Mouse (Mus musculus) C2C12 (cell line): ENCODE measurements around the gene Aamdc. TPM values are rescaled to one million over a fixed set of nuclear protein-coding genes. Genes with fewer than 3 reads are reported as not detected.

Source experiments
- H3K27me3 ChIP-seq: one replicate; pipeline ENCODE4 v1.6.1; 2011; ENCODE audit not compliant: control insufficient read depth, insufficient read depth, insufficient read length
- H3K36me3 ChIP-seq: one replicate; pipeline ENCODE4 v1.6.1; 2011; ENCODE audit not compliant: control insufficient read depth, insufficient read depth
- H3K4me3 ChIP-seq: one replicate; pipeline ENCODE4 v1.5.1; 2011; ENCODE audit warnings: mild to moderate bottlenecking, control low read depth; ENCODE audit not compliant: poor library complexity, insufficient read depth, severe bottlenecking
- H3K79me2 ChIP-seq: one replicate; pipeline ENCODE4 v1.6.1; 2011; ENCODE audit not compliant: control insufficient read depth, insufficient read depth
- H3K79me3 ChIP-seq: one replicate; pipeline ENCODE4 v1.6.1; 2011; ENCODE audit warnings: low read depth, control low read depth
- H3ac ChIP-seq: one replicate; pipeline ENCODE3; 2011; ENCODE audit warnings: low read depth; ENCODE audit not compliant: control insufficient read depth, insufficient read length
- CEBPB ChIP-seq: IDR thresholded peaks from one replicate; pipeline ENCODE4 v1.6.1; 2011; ENCODE audit warnings: low read depth, mild to moderate bottlenecking, control low read depth, moderate library complexity
- CTCF ChIP-seq: IDR thresholded peaks from one replicate; pipeline ENCODE4 v1.5.1; 2011; ENCODE audit not compliant: control insufficient read depth, insufficient read depth, insufficient read length
- FOSL1 ChIP-seq: IDR thresholded peaks from one replicate; pipeline ENCODE4 v1.8.0; 2011; ENCODE audit warnings: mild to moderate bottlenecking, low read length; ENCODE audit not compliant: poor library complexity, insufficient read depth, severe bottlenecking
- MAX ChIP-seq: IDR thresholded peaks from one replicate; pipeline ENCODE4 v1.6.1; 2011; ENCODE audit warnings: mild to moderate bottlenecking, control low read depth
- MYOD1 ChIP-seq: IDR thresholded peaks from one replicate; pipeline ENCODE4 v1.6.1; 2011; ENCODE audit warnings: low read depth; ENCODE audit not compliant: control insufficient read depth, insufficient read length
- MYOG ChIP-seq: IDR thresholded peaks from one replicate; pipeline ENCODE4 v1.6.1; 2011; ENCODE audit not compliant: control insufficient read depth, insufficient read length; ENCODE audit errors: extremely low read depth
- USF1 ChIP-seq: IDR thresholded peaks from one replicate; pipeline ENCODE4 v1.6.1; 2011; ENCODE audit warnings: low read depth, mild to moderate bottlenecking, control low read depth, moderate library complexity
- polyA plus RNA-seq: library from polyadenylated mRNA; unstranded; fragments of >200 nt; fragmentation: generic; extraction: Trizol; gene quantifications from one replicate; pipeline ENCODE4 v1.2.1, GENCODE M21; 2012; ENCODE audit warnings: missing spikeins

Aamdc gene
- polyA plus RNA-seq, 1 experiment: 14.1 TPM

DNA sequence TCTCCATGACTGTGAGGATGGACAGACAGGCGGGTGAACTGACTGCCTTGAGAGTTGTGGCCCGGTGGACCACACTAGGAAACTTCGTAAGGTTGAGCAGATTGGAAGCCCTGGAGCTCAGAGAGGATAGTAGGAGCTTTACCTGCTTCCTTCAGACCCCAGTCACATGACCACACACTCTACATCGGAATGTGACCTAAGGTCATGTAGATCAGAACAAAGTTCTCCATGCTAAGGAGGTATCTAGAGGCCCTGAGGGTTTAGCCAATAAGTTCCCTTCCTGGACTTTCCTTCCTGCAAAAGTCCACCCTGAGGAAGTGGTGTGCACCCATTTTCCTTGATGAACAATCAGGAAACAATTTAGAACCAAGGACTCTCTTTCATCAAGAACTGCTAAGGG lies 13.1 kb upstream of the Aamdc start:
- H3K36me3 ChIP-seq: no peaks in the 10 kb centered on the region
- no peaks in the 10 kb centered on the region for H3K27me3 ChIP-seq
- TF ChIP-seq MAX (no peak), CEBPB (no peak), CTCF (no peak), USF1 (no peak), FOSL1 (no peak), MYOD1 (no peak), MYOG (no peak)
- H3K4me3 ChIP-seq: no peak overlapping the region
- H3ac ChIP-seq: no peak overlapping the region
- peaks cover 76% of the 10 kb centered on the region for H3K79me2 ChIP-seq
- H3K79me3 ChIP-seq: peaks cover 27% of the 10 kb centered on the region

DNA sequence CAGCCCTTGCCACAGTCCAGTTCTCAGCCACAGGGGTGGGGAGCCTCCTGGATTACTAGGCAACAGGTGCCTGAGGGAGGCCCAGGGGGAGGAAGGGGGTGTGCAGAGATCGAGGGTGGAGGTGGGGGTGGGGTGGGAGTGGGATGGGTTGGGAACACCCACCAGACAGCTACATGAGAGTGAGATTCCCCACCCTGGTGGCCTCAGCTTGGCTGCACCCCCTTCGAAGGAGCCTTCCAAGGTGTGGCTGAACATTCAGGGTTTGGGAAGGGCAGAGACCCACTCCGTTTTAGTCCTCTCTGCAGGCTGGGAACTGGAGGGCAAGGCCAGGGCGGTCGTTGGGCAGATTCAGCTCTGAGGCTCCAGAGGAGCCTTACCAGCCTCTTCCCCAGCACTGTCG lies 12.0 kb upstream of the Aamdc start:
- H3K4me3 ChIP-seq: no peak overlapping the region
- TF ChIP-seq USF1: no peak
- no peak for TF ChIP-seq MAX
- TF ChIP-seq MYOG: no peak
- TF ChIP-seq FOSL1: no peak
- no peak for TF ChIP-seq CTCF
- no peak for TF ChIP-seq CEBPB
- TF ChIP-seq MYOD1: no peak
- peaks cover 82% of the 10 kb centered on the region for H3K79me2 ChIP-seq
- H3ac ChIP-seq: no peak overlapping the region
- H3K79me3 ChIP-seq: peaks cover 23% of the 10 kb centered on the region
- H3K27me3 ChIP-seq: no peaks in the 10 kb centered on the region
- no peaks in the 10 kb centered on the region for H3K36me3 ChIP-seq

DNA sequence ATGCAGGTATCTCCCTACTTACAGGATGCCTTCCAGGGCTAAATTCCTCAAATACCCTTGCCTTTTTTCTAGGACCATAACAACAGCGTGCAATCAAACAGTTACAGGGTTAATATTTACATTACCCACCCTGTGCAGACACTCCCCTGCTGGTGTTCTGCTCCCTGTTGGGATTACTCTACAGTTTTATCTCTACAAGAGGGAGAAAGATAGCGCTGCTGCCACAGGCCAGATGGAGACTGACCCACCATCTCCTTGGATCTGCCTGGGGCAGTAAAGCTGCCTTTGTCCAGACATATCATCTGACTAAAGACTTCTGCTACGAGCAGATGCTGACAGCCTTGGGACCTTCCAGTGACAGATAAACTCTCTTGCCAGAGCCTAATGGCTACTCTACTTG lies 11.2 kb upstream of the Aamdc start:
- Histone ChIP-seq H3K79me3 (peaks cover 25% of the 10 kb centered on the region), H3ac (no peak overlapping the region), H3K36me3 (no peaks in the 10 kb centered on the region), H3K79me2 (peaks cover 82% of the 10 kb centered on the region), H3K4me3 (no peak overlapping the region), H3K27me3 (no peaks in the 10 kb centered on the region)
- no peak for TF ChIP-seq MYOD1

DNA sequence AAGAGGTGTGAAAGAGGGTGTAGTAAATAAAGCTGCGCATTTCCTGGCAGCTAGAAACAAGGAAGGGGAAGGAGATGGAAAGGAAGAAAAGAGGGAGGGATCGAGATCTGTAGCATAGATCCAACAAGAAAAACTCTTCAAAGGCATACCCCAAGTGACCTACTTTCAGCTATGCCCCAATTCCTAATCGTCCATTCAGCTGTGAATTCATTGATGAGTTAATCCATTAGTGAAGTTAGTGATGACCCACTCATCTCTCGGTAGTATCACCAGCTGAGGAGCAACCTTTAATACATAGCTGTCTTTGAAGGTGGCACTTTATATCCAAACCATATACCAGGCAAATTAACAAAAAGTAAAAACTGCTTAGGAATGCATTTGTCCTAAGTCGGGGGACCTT lies 9.2 kb upstream of the Aamdc start:
- peaks cover 31% of the 10 kb centered on the region for H3K79me3 ChIP-seq
- H3K4me3 ChIP-seq: no peak overlapping the region
- peaks cover 90% of the 10 kb centered on the region for H3K79me2 ChIP-seq
- H3K27me3 ChIP-seq: no peaks in the 10 kb centered on the region
- H3ac ChIP-seq: no peak overlapping the region
- H3K36me3 ChIP-seq: no peaks in the 10 kb centered on the region
- TF ChIP-seq USF1: no peak
- TF ChIP-seq FOSL1: no peak

DNA sequence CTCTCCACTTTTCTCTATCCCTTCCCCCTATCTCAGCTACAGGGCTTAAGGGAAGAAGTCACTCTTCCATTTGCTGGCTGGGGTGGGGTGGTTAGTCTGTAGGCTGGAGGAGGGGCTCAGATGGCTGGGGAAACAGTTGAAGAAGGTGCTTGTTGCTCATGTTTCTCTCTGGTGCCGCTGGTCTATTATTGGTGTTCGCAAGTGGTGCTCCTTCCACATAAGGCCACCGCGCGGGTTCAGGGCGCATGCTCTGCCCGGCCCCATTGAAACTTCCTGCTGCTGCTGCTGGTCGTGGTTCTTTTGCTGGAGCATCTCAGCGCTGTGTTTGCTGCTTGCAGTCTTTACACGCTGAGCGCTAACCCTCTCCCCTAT lies 1.5 kb upstream of the Aamdc start:
- peaks cover 60% of the 10 kb centered on the region for H3K79me2 ChIP-seq
- H3K27me3 ChIP-seq: no peaks in the 10 kb centered on the region
- peak overlapping the region; percentile 44 for H3ac ChIP-seq
- peak overlapping the region; percentile 82 for H3K4me3 ChIP-seq
- peaks cover 32% of the 10 kb centered on the region for H3K79me3 ChIP-seq
- H3K36me3 ChIP-seq: no peaks in the 10 kb centered on the region
- TF ChIP-seq USF1: no peak
- TF ChIP-seq CEBPB: no peak
- TF ChIP-seq CTCF: no peak
- TF ChIP-seq FOSL1: no peak
- TF ChIP-seq MYOG: no peak
- TF ChIP-seq MAX: no peak
- no peak for TF ChIP-seq MYOD1

DNA sequence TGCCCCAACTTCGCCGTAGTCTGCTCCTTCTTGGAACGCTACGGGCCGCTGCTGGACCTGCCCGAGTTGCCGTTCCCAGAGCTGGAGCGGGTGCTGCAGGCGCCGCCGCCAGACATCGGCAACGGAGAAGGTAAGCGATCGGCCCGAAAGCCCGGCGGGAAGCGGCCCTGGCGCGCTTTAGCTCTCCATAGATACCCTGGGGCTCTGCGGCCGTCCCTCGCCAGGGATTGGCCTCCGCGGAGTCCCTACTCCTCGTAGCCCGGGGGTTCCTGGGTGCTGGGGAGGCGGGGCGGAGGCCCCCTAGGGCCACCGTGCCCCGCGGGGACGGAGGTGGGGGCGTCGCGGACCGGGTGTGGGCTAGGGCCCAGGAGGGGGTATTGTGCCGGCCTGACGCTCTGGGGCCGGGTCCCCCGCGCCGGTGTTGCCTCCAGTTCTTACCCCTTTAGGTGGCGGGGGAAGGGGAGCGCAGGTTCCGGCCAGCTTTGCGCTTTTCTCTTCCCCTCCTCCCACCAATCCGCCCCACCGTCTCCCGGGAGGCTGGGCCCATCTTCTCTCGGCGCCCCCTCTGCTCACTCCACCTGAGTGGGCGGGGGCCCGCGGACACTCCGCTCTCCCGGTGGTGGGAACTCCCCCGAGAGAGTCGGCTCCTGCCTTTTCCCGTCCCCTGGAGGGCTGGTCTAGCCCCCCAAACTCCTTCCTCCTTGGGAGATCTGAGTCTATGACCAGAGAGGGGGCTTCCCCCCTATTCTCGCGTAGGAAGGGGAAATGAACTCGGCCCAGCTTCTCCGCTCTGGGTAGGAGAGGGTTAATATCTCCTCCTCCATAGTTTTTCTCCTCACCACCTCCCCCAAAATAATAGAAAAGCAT lies 912 bp upstream of the Aamdc start:
- TF ChIP-seq FOSL1 (no peak), USF1 (no peak), MAX (no peak), CEBPB (no peak), MYOG (no peak), MYOD1 (no peak), CTCF (no peak)
- no peaks in the 10 kb centered on the region for H3K27me3 ChIP-seq

More for the DNA sequence above, 912 bp upstream of the Aamdc start:
- Histone ChIP-seq H3K36me3 (no peaks in the 10 kb centered on the region), H3K79me2 (peaks cover 54% of the 10 kb centered on the region), H3K4me3 (peak overlapping the region; percentile 82), H3K79me3 (peaks cover 32% of the 10 kb centered on the region), H3ac (peak overlapping the region; percentile 88)
